Mouse (Mus musculus) CH12.LX (cell line): ENCODE results near the gene Tmco1. TPM values are rescaled to one million over a fixed set of nuclear protein-coding genes. Genes with fewer than 3 reads are reported as not detected.
A peak's percentile ranks its signal among the peaks of the same experiment; 100 is the strongest.

Source experiments
- DNase-seq: peaks from one replicate; pipeline ENCODE4 v3.0.0-alpha.2; 2013; ENCODE audit errors: extremely low read depth
- H3K27ac ChIP-seq: 2 replicates; pipeline ENCODE4 v1.5.1; 2012; ENCODE audit warnings: low read depth, mild to moderate bottlenecking, control low read depth, moderate library complexity; ENCODE audit not compliant: insufficient read depth
- H3K27me3 ChIP-seq: replicated peaks from 2 replicates; pipeline ENCODE3; 2012; ENCODE audit warnings: inconsistent platforms
- H3K36me3 ChIP-seq, 2 experiments: replicated peaks in 1 of 2; 2 replicates each; pipeline versions ENCODE3 to v1.6.1; 2012; ENCODE audit warnings: inconsistent platforms in 1 of 2, low read length in 1 of 2, mild to moderate bottlenecking in 1 of 2, mixed read lengths in 1 of 2, moderate library complexity in 1 of 2; ENCODE audit not compliant: control insufficient read depth in 1 of 2, insufficient read depth in 1 of 2
- H3K4me1 ChIP-seq, 2 experiments: 2 replicates each; pipeline ENCODE4 v1.6.1; 2012; ENCODE audit warnings: inconsistent platforms in 1 of 2, moderate library complexity in 1 of 2; ENCODE audit not compliant: insufficient read depth in 2 of 2, control insufficient read depth in 1 of 2
- H3K4me2 ChIP-seq: 2 replicates; pipeline ENCODE4 v1.6.1; 2012; ENCODE audit warnings: low read depth, mild to moderate bottlenecking, control low read depth; ENCODE audit not compliant: poor library complexity, insufficient read depth, severe bottlenecking
- H3K4me3 ChIP-seq, 3 experiments: fragments of 150-350 bp in 1 of 3; sonication (generic) in 1 of 3; replicated peaks in 1 of 3; 2 replicates each; pipeline versions ENCODE3 to v1.5.1; 2011 to 2012; ENCODE audit warnings: low read depth in 2 of 3, low read length in 2 of 3, mild to moderate bottlenecking in 2 of 3, moderate library complexity in 2 of 3, control low read depth in 1 of 3, improper control_type of control experiment in 1 of 3, inconsistent platforms in 1 of 3, mixed read lengths in 1 of 3; ENCODE audit not compliant: poor library complexity in 1 of 3
- H3K79me2 ChIP-seq: replicated peaks from 2 replicates; pipeline ENCODE4 v1.6.1; 2012; ENCODE audit warnings: mild to moderate bottlenecking, moderate library complexity; ENCODE audit not compliant: control insufficient read depth, poor library complexity, insufficient read depth, severe bottlenecking; ENCODE audit errors: extremely low read depth
- H3K9ac ChIP-seq: 2 replicates; pipeline ENCODE4 v1.6.1; 2012; ENCODE audit warnings: low read depth, mild to moderate bottlenecking, control low read depth, moderate library complexity; ENCODE audit not compliant: insufficient read depth
- H3K9me3 ChIP-seq: replicated peaks from 2 replicates; pipeline ENCODE3; 2012; ENCODE audit warnings: low read length, inconsistent platforms, mixed read lengths
- BHLHE40 ChIP-seq: IDR thresholded peaks from 2 replicates; pipeline ENCODE4 v1.6.1; 2011; ENCODE audit warnings: mild to moderate bottlenecking, low read depth, low read length, improper control_type of control experiment
- CHD2 ChIP-seq: IDR thresholded peaks from 2 replicates; pipeline ENCODE4 v1.6.1; 2011; ENCODE audit warnings: low read length, improper control_type of control experiment
- E2F4 ChIP-seq: IDR thresholded peaks from 2 replicates; pipeline ENCODE4 v1.6.1; 2011; ENCODE audit warnings: low read depth, low read length, improper control_type of control experiment; ENCODE audit not compliant: insufficient replicate concordance
- ELF1 ChIP-seq: IDR thresholded peaks from 2 replicates; pipeline ENCODE4 v1.6.1; 2014; ENCODE audit warnings: low read depth, mild to moderate bottlenecking, inconsistent platforms, low read length, improper control_type of control experiment
- EP300 ChIP-seq: IDR thresholded peaks from 2 replicates; pipeline ENCODE4 v1.6.1; 2011; ENCODE audit warnings: low read length, improper control_type of control experiment
- ETS1 ChIP-seq: conservative IDR thresholded peaks from 2 replicates; pipeline ENCODE4 v1.6.1; 2012; ENCODE audit warnings: low read depth, mild to moderate bottlenecking, inconsistent platforms, low read length, improper control_type of control experiment, moderate library complexity
- GABPA ChIP-seq: IDR thresholded peaks from 2 replicates; pipeline ENCODE4 v1.6.1; 2012; ENCODE audit warnings: low read depth, low read length, improper control_type of control experiment, inconsistent platforms; ENCODE audit not compliant: insufficient replicate concordance
- HCFC1 ChIP-seq: IDR thresholded peaks from 2 replicates; pipeline ENCODE4 v1.6.1; 2012; ENCODE audit warnings: low read depth, mild to moderate bottlenecking, inconsistent platforms, low read length, improper control_type of control experiment
- IRF4 ChIP-seq: IDR thresholded peaks from 2 replicates; pipeline ENCODE4 v1.6.1; 2014; ENCODE audit warnings: low read depth, mild to moderate bottlenecking, inconsistent platforms, low read length, improper control_type of control experiment
- JUN ChIP-seq: IDR thresholded peaks from 2 replicates; pipeline ENCODE4 v1.6.1; 2011; ENCODE audit warnings: low read depth, mild to moderate bottlenecking, low read length, improper control_type of control experiment, moderate library complexity; ENCODE audit not compliant: insufficient read depth
- JUND ChIP-seq: conservative IDR thresholded peaks from 2 replicates; pipeline ENCODE4 v1.6.1; 2011; ENCODE audit warnings: low read depth, low read length, improper control_type of control experiment
- KAT2A ChIP-seq: IDR thresholded peaks from 2 replicates; pipeline ENCODE4 v1.6.1; 2012; ENCODE audit warnings: low read length, improper control_type of control experiment, inconsistent platforms; ENCODE audit not compliant: insufficient replicate concordance
- MAFK ChIP-seq: IDR thresholded peaks from 2 replicates; pipeline ENCODE4 v1.6.1; 2011; ENCODE audit warnings: low read length, improper control_type of control experiment; ENCODE audit not compliant: insufficient replicate concordance
- MAX ChIP-seq: IDR thresholded peaks from 2 replicates; pipeline ENCODE4 v1.6.1; 2011; ENCODE audit warnings: low read length, improper control_type of control experiment
- MAZ ChIP-seq: IDR thresholded peaks from 2 replicates; pipeline ENCODE4 v1.6.1; 2012; ENCODE audit warnings: low read depth, mild to moderate bottlenecking, inconsistent platforms, low read length, improper control_type of control experiment, moderate library complexity
- MEF2A ChIP-seq: IDR thresholded peaks from 2 replicates; pipeline ENCODE4 v1.6.1; 2014; ENCODE audit warnings: low read depth, mild to moderate bottlenecking, inconsistent platforms, low read length, improper control_type of control experiment, borderline replicate concordance
- MXI1 ChIP-seq: IDR thresholded peaks from 2 replicates; pipeline ENCODE4 v1.6.1; 2011; ENCODE audit warnings: mild to moderate bottlenecking, low read depth, low read length, improper control_type of control experiment
- NELFE ChIP-seq: IDR thresholded peaks from 2 replicates; pipeline ENCODE4 v1.6.1; 2011; ENCODE audit warnings: low read depth, low read length, improper control_type of control experiment
- POLR2A ChIP-seq: IDR thresholded peaks from 2 replicates; pipeline ENCODE4 v1.6.1; 2011; ENCODE audit warnings: low read depth, mild to moderate bottlenecking, improper control_type of control experiment, low read length
- RAD21 ChIP-seq: IDR thresholded peaks from 2 replicates; pipeline ENCODE4 v1.6.1; 2011; ENCODE audit warnings: low read depth, mild to moderate bottlenecking, low read length, improper control_type of control experiment, moderate library complexity
- RCOR1 ChIP-seq: conservative IDR thresholded peaks from 2 replicates; pipeline ENCODE4 v1.6.1; 2012; ENCODE audit warnings: low read depth, mild to moderate bottlenecking, inconsistent platforms, low read length, improper control_type of control experiment
- SIN3A ChIP-seq: IDR thresholded peaks from 2 replicates; pipeline ENCODE4 v1.6.1; 2012; ENCODE audit warnings: low read length, improper control_type of control experiment, inconsistent platforms
- SMC3 ChIP-seq: IDR thresholded peaks from 2 replicates; pipeline ENCODE4 v1.6.1; 2011; ENCODE audit warnings: low read depth, low read length, improper control_type of control experiment
- TCF12 ChIP-seq: IDR thresholded peaks from 2 replicates; pipeline ENCODE4 v1.6.1; 2014; ENCODE audit warnings: low read depth, mild to moderate bottlenecking, inconsistent platforms, low read length, improper control_type of control experiment
- UBTF ChIP-seq: IDR thresholded peaks from 2 replicates; pipeline ENCODE4 v1.6.1; 2012; ENCODE audit warnings: low read depth, mild to moderate bottlenecking, inconsistent platforms, low read length, improper control_type of control experiment, moderate library complexity
- USF2 ChIP-seq: conservative IDR thresholded peaks from 2 replicates; pipeline ENCODE4 v1.6.1; 2011; ENCODE audit warnings: low read depth, low read length, improper control_type of control experiment
- ZKSCAN1 ChIP-seq: IDR thresholded peaks from 2 replicates; pipeline ENCODE4 v1.6.1; 2012; ENCODE audit warnings: low read depth, inconsistent platforms, low read length, improper control_type of control experiment, borderline replicate concordance
- ZNF384 ChIP-seq: IDR thresholded peaks from 2 replicates; pipeline ENCODE4 v1.6.1; 2012; ENCODE audit warnings: low read depth, low read length, improper control_type of control experiment, inconsistent platforms
- dilution Hi-C: fragments of 300-500 bp; cut with MboI; formaldehyde crosslinking; loops from 2 replicates; pipeline ENCODE4 v1.14.3; 2020; ENCODE audit warnings: low sequenced_read_pairs; ENCODE audit not compliant: extremely low pct_unique_long_range_greater_than_20kb, extremely low pct_ligation_motif_present
- in situ Hi-C: fragments of 300-500 bp; cut with MboI; formaldehyde crosslinking; loops from 3 replicates; pipeline ENCODE4 v1.14.3; 2019; ENCODE audit warnings: low sequenced_read_pairs, low pct_ligation_motif_present, low pct_unique_long_range_greater_than_20kb, mixed read lengths
- polyA plus RNA-seq: library from polyadenylated mRNA; unstranded; fragments of >175 nt; gene quantifications from 2 replicates; pipeline ENCODE4 v1.2.1, GENCODE M21; 2012; ENCODE audit warnings: low read depth; ENCODE audit not compliant: insufficient read length
- total RNA-seq, 2 experiments: library from RNA; depleted of rRNA; stranded (reverse); fragments of 300-350 nt in 1 of 2; fragments of >200 nt in 1 of 2; gene quantifications; 2 replicates each; pipeline ENCODE4 v1.2.3; 2012 to 2014

The Tmco1 gene
- total and polyA plus RNA-seq, 3 experiments: 80.6 to 153 (median 127) TPM

DNA sequence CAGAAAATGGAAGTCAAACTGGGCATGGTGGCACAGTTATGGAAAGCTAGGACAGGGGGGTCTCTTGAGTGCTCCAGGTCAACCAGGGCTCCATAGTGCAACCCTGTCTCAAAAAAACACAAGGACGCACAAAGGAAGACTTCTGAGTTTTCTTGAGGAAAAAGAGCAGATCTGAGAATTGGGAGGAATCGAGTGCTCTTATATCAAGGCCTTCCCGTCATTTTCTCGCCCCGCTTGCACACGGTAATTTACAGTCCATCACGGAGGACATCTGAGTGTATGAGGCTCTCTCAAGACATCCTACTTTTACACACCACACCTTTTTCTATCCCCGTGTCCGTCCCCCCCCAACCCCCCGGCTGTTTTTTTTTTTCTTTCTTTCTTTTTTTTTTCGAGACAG is 504 bp upstream of the Tmco1 start:
- DNase-seq: peak; percentile 21
- H3K4me1 ChIP-seq: peaks cover 0 to 30% of the 10 kb centered on the region in 2 experiments; a peak in 2 of 4 replicates
- H3K27ac ChIP-seq: no peak overlapping the region
- peak overlapping the region; percentile 99 for H3K9ac ChIP-seq
- dilution Hi-C loops (no loop called here), in situ Hi-C loops (no loop called here)
- no peaks in the 10 kb centered on the region for H3K9me3 ChIP-seq
- peaks cover 3 to 19% of the 10 kb centered on the region in 2 experiments for H3K36me3 ChIP-seq
- H3K4me3 ChIP-seq: peak overlapping the region; percentile 92 to 99 (median 97)
- no peaks in the 10 kb centered on the region for H3K27me3 ChIP-seq
- H3K79me2 ChIP-seq: peaks cover 8% of the 10 kb centered on the region
- TF ChIP-seq CHD2 (no peak), MAZ (no peak), MAFK (no peak), MAX (0 out of 2 replicates have a peak, but pooled peaks have one; percentile 28), GABPA (no peak), EP300 (no peak), SIN3A (no peak), JUN (no peak), IRF4 (peak; percentile 5; the same call in 1 of the 2 replicates), TCF12 (no peak), POLR2A (no peak; the same call in 1 of the 2 replicates), ZKSCAN1 (no peak), KAT2A (no peak), UBTF (no peak), RAD21 (no peak), MEF2A (no peak), USF2 (no peak), HCFC1 (no peak), SMC3 (no peak), JUND (no peak), ETS1 (no peak), ZNF384 (peak; percentile 29; the same call in 1 of the 2 replicates)
- H3K4me2 ChIP-seq: peak overlapping the region; percentile 91

DNA sequence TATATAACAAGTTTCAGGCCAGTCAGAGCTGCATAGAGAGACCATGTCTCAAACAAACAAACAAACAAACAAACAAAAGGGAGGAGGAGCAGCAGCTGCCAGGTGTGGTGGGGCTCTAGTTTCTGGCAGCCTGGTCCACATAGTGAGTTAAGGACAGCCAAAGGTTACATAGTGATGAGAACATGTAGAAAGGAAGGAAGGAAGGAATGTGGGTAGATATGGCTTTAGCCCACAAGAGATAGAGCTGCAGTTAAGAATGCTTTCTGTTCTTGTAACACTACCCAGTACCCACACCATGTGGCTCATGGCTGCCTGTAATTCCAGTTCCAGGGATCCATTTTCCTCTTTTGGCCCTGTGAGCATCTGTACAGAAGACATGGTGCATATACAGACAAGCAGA is 4.2 kb downstream of the Tmco1 start:
- Histone ChIP-seq H3K9me3 (no peaks in the 10 kb centered on the region), H3K79me2 (peaks cover 8% of the 10 kb centered on the region), H3K27ac (no peak overlapping the region), H3K4me1 (peaks cover 0 to 19% of the 10 kb centered on the region in 2 experiments; a peak in 2 of 4 replicates), H3K27me3 (no peaks in the 10 kb centered on the region), H3K4me3 (no peak overlapping the region), H3K4me2 (no peak overlapping the region), H3K36me3 (peaks cover 9 to 45% of the 10 kb centered on the region in 2 experiments), H3K9ac (no peak overlapping the region)
- dilution Hi-C loops (no loop called here), in situ Hi-C loops (no loop called here)
- no peak for TF ChIP-seq MXI1
- TF ChIP-seq RCOR1: no peak
- no peak for TF ChIP-seq KAT2A
- TF ChIP-seq TCF12: no peak
- no peak for TF ChIP-seq MAZ
- TF ChIP-seq IRF4: no peak
- TF ChIP-seq HCFC1: no peak
- TF ChIP-seq EP300: no peak
- no peak for TF ChIP-seq MAFK
- no peak for TF ChIP-seq CHD2
- no peak for TF ChIP-seq NELFE
- no peak for TF ChIP-seq JUN
- TF ChIP-seq JUND: no peak
- TF ChIP-seq POLR2A: no peak
- TF ChIP-seq BHLHE40: no peak
- TF ChIP-seq E2F4: no peak
- TF ChIP-seq MAX: no peak
- TF ChIP-seq GABPA: no peak
- TF ChIP-seq ELF1: no peak
- no peak for TF ChIP-seq ZNF384
- no peak for DNase-seq
